13 mouse cellular contexts compared by ENCODE assay signal in the genomic region with DNA sequence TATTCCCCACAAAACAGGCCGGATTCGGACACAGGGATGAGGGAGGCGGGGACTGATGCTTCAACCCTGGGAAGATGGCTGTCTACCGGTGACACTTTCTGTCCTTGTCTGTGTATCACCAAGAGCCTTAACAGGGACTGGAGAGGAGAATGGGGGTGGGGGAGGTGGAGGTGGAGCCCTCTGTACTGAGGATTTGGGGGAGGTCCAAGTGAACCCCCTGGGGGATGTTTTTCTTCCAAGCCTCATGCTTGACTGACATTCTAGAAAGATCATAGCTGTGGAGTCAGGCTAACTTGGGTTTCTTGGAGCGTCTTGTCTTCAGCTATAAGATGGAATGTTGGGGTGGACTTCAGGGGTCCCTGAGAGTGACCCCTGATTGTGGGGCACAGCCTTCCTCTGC.
DNase-seq lines count a peak whose midpoint lies in the region.
"Had no signal": no experiment of that assay in that cellular context is flagged by ENCODE, and none has a peak within 500 bp of the region (broad histone marks: within the 10 kb centered on the region; RNA-seq: fewer than 3 reads in every experiment).

No protein-coding gene starts in this region.

- DNase-seq in cerebellum, postnatal 10 days = peak; percentile 57 to 60
- no peak for DNase-seq in cerebellum, postnatal 4 days (ENCODE audit: low spot score in 2 of 2)
- DNase-seq in kidney, postnatal 4 days = peak; percentile 64 to 69
- no peak for DNase-seq in kidney, postnatal 10 days
- DNase-seq in R1 (ENCODE audit: low read depth, low spot score) = peak; percentile 61
- DNase-seq in urinary bladder, postnatal 36 days (ENCODE audit: low spot score in 2 of 2) = no peak
- DNase-seq: adrenal gland, postnatal 10 days; adrenal gland, postnatal 36 days; cerebellum, adult 18-20 months; cerebellum, adult 9-10 months; cerebellum, postnatal 25 days; embryo, embryonic 11 days; gastrocnemius, postnatal 14 days had no signal

Comparison
In these comparisons a context has a peak if more than half of its experiments do, and no peak if none do; other contexts are left out.
1. DNase-seq: peak in cerebellum, postnatal 10 days (2 of 2), kidney, postnatal 4 days (2 of 2) and R1 (single experiment); none in cerebellum, postnatal 4 days (0 of 2), kidney, postnatal 10 days (single experiment) and urinary bladder, postnatal 36 days (0 of 2).